Mouse (Mus musculus) lung, postnatal 0 days (tissue): ENCODE measurements around the gene Epsti1.

Experiments used
- CTCF ChIP-seq: IDR thresholded peaks from 2 replicates; pipeline ENCODE4 v1.5.1; 2016; ENCODE audit warnings: antibody characterized with exemption, mild to moderate bottlenecking
- EP300 ChIP-seq: IDR thresholded peaks from 2 replicates; pipeline ENCODE4 v1.6.1; 2016; ENCODE audit warnings: antibody characterized with exemption, mild to moderate bottlenecking, control low read depth

DNA sequence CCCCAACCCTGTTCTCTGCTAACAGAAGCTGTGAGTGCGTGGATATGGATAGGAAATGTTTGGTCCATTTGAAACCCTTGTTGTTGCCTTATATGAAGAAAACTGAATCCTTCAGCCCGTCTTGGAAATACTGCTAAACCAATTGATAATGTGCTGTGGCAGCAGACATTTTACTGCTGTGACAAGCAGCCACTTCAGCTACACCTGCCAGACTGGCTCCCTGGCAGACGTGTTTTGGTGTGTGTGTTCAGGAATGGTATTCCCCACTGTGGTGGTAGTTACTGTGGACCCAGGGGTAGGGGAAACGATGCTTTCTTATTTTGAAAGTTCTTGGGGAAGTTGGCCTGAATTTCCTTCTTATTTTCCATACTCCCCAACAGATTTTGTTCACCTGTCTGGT, 100.4 kb downstream of the Epsti1 start:
- TF ChIP-seq CTCF: no peak
- TF ChIP-seq EP300: no peak
